ENCODE assay signal across 21 mouse cellular contexts in genomic region chr6:95546189-95546832, GRCm38 (mm10).
A peak's percentile ranks its signal among the peaks of the same experiment; 100 is the strongest.
DNase-seq lines count a peak whose midpoint lies in the region; ATAC-seq lines count a peak whose summit lies in the region.
"Had no signal": no experiment of that assay in that cellular context is flagged by ENCODE, and none has a peak within 500 bp of the region (broad histone marks: within the 10 kb centered on the region; RNA-seq: fewer than 3 reads in every experiment).

No protein-coding gene starts in this region.

- H3K9me3 ChIP-seq in kidney, embryonic 16.5 days (ENCODE audit: low read length), result no peaks in the 10 kb centered on the region
- no peaks in the 10 kb centered on the region for H3K9me3 ChIP-seq in kidney, embryonic 15.5 days (replicated peaks)
- H3K9me3 ChIP-seq in midbrain, embryonic 12.5 days, result no peaks in the 10 kb centered on the region
- H3K9me3 ChIP-seq in midbrain, embryonic 15.5 days, result no peaks in the 10 kb centered on the region
- H3K9me3 ChIP-seq in forebrain, embryonic 15.5 days, result no peaks in the 10 kb centered on the region
- H3K9me3 ChIP-seq in hindbrain, embryonic 13.5 days, result no peaks in the 10 kb centered on the region
- H3K9me3 ChIP-seq: heart, embryonic 12.5 days; limb, embryonic 12.5 days; megakaryocyte, embryonic 14.5 days; neural tube, embryonic 13.5 days had no signal

- H3K4me3 ChIP-seq in kidney, embryonic 16.5 days (ENCODE audit: low read length), result no peak overlapping the region
- no peak overlapping the region for H3K4me3 ChIP-seq in kidney, embryonic 15.5 days (replicated peaks)
- H3K4me3 ChIP-seq in midbrain, embryonic 12.5 days, result no peak overlapping the region
- no peak overlapping the region for H3K4me3 ChIP-seq in midbrain, embryonic 15.5 days
- no peak overlapping the region for H3K4me3 ChIP-seq in forebrain, embryonic 15.5 days
- H3K4me3 ChIP-seq in hindbrain, embryonic 13.5 days, result no peak overlapping the region
- H3K4me3 ChIP-seq: heart, embryonic 12.5 days; layer of hippocampus, adult 2 months; limb, embryonic 12.5 days; megakaryocyte, embryonic 14.5 days; neural tube, embryonic 13.5 days had no signal

- DNase-seq in spleen, postnatal 36 days (ENCODE audit: low spot score in 2 of 2), result no peak
- DNase-seq in thymus, adult 18-20 months, result no peak
- DNase-seq: adrenal gland, adult 8-10 months; cerebellum, adult 18-20 months; gastrocnemius, postnatal 36 days; heart, postnatal 36 days; kidney, adult 11 months; thymus, postnatal 25 days had no signal

- WGBS in kidney, embryonic 16.5 days, result 73% methylated on average over 7 of the region's 7 CpGs
- 77% methylated on average over 7 of the region's 7 CpGs for WGBS in kidney, embryonic 15.5 days
- 49% methylated on average over 7 of the region's 7 CpGs for WGBS in midbrain, embryonic 12.5 days
- WGBS in midbrain, embryonic 15.5 days, result 35% methylated on average over 7 of the region's 7 CpGs
- WGBS in forebrain, embryonic 15.5 days, result 29% methylated on average over 7 of the region's 7 CpGs
- WGBS in hindbrain, embryonic 13.5 days, result 28% methylated on average over 7 of the region's 7 CpGs

- H3K27ac ChIP-seq in kidney, embryonic 16.5 days (ENCODE audit: low read length), result 0 out of 2 replicates have a peak overlapping the region, but pooled peaks have one; percentile 12
- H3K27ac ChIP-seq in kidney, embryonic 15.5 days, result no peak overlapping the region
- no peak overlapping the region for H3K27ac ChIP-seq in midbrain, embryonic 12.5 days (replicated peaks)
- H3K27ac ChIP-seq in midbrain, embryonic 15.5 days, result no peak overlapping the region
- H3K27ac ChIP-seq in forebrain, embryonic 15.5 days (replicated peaks), result 0 out of 2 replicates have a peak overlapping the region, but pooled peaks have one; percentile 18
- H3K27ac ChIP-seq in hindbrain, embryonic 13.5 days, result no peak overlapping the region
- H3K27ac ChIP-seq: layer of hippocampus, adult 2 months; limb, embryonic 12.5 days; liver, embryonic 14.5 days; neural tube, embryonic 13.5 days had no signal

- H3K4me1 ChIP-seq in kidney, embryonic 16.5 days (ENCODE audit: insufficient read depth, low read length), result peaks cover 11% of the 10 kb centered on the region
- peaks cover 11% of the 10 kb centered on the region; the same call in 1 of the 2 replicates for H3K4me1 ChIP-seq in kidney, embryonic 15.5 days
- peaks cover 13% of the 10 kb centered on the region for H3K4me1 ChIP-seq in midbrain, embryonic 12.5 days
- H3K4me1 ChIP-seq in midbrain, embryonic 15.5 days, result peaks cover 3% of the 10 kb centered on the region; the same call in 1 of the 2 replicates
- H3K4me1 ChIP-seq in forebrain, embryonic 15.5 days, result peaks cover 8% of the 10 kb centered on the region; the same call in 1 of the 2 replicates
- peaks cover 23% of the 10 kb centered on the region for H3K4me1 ChIP-seq in hindbrain, embryonic 13.5 days (replicated peaks)
- H3K4me1 ChIP-seq: limb, embryonic 12.5 days had no signal

- 0 out of 2 replicates have a peak, but pooled peaks cover 3% of the 10 kb centered on the region for H3K36me3 ChIP-seq in kidney, embryonic 16.5 days (ENCODE audit: insufficient read depth, low read length)
- peaks cover 6% of the 10 kb centered on the region; the same call in 1 of the 2 replicates for H3K36me3 ChIP-seq in kidney, embryonic 15.5 days
- no peaks in the 10 kb centered on the region for H3K36me3 ChIP-seq in midbrain, embryonic 12.5 days
- no peaks in the 10 kb centered on the region for H3K36me3 ChIP-seq in midbrain, embryonic 15.5 days (replicated peaks)
- H3K36me3 ChIP-seq in forebrain, embryonic 15.5 days, result no peaks in the 10 kb centered on the region
- no peaks in the 10 kb centered on the region for H3K36me3 ChIP-seq in hindbrain, embryonic 13.5 days
- H3K36me3 ChIP-seq: limb, embryonic 12.5 days; neural tube, embryonic 13.5 days had no signal

- no peak overlapping the region for H3K4me2 ChIP-seq in kidney, embryonic 16.5 days (replicated peaks; ENCODE audit: low read depth, low read length)
- no peak overlapping the region for H3K4me2 ChIP-seq in kidney, embryonic 15.5 days
- H3K4me2 ChIP-seq in midbrain, embryonic 12.5 days (replicated peaks), result no peak overlapping the region
- H3K4me2 ChIP-seq in midbrain, embryonic 15.5 days, result no peak overlapping the region
- no peak overlapping the region for H3K4me2 ChIP-seq in forebrain, embryonic 15.5 days (replicated peaks)
- H3K4me2 ChIP-seq in hindbrain, embryonic 13.5 days, result no peak overlapping the region
- H3K4me2 ChIP-seq: heart, embryonic 12.5 days; limb, embryonic 12.5 days; neural tube, embryonic 13.5 days had no signal

- no peaks in the 10 kb centered on the region for H3K27me3 ChIP-seq in kidney, embryonic 16.5 days (ENCODE audit: insufficient read depth, low read length)
- H3K27me3 ChIP-seq in kidney, embryonic 15.5 days, result no peaks in the 10 kb centered on the region
- peaks cover 29% of the 10 kb centered on the region for H3K27me3 ChIP-seq in midbrain, embryonic 12.5 days
- peaks cover 7% of the 10 kb centered on the region; the same call in 1 of the 2 replicates for H3K27me3 ChIP-seq in midbrain, embryonic 15.5 days (replicated peaks)
- H3K27me3 ChIP-seq in forebrain, embryonic 15.5 days, result no peaks in the 10 kb centered on the region
- H3K27me3 ChIP-seq in hindbrain, embryonic 13.5 days, result peaks cover 43% of the 10 kb centered on the region
- H3K27me3 ChIP-seq: heart, embryonic 12.5 days; limb, embryonic 12.5 days; megakaryocyte, embryonic 14.5 days had no signal

- ATAC-seq in kidney, embryonic 16.5 days (ENCODE audit: low FRiP score, low TSS enrichment), result no peak
- ATAC-seq in kidney, embryonic 15.5 days (replicated peaks; ENCODE audit: low FRiP score), result no peak
- peak; percentile 79 for ATAC-seq in midbrain, embryonic 12.5 days (ENCODE audit: low FRiP score, low read depth)
- ATAC-seq in midbrain, embryonic 15.5 days (replicated peaks), result no peak
- ATAC-seq in forebrain, embryonic 15.5 days (replicated peaks), result peak; percentile 73
- ATAC-seq in hindbrain, embryonic 13.5 days (ENCODE audit: low FRiP score), result peak; percentile 61; the same call in 1 of the 2 replicates
- ATAC-seq: CD4-positive, CD25-positive, alpha-beta regulatory T cell, adult 4 months had no signal

- H3K9ac ChIP-seq in kidney, embryonic 16.5 days (replicated peaks; ENCODE audit: low read length), result no peak overlapping the region
- H3K9ac ChIP-seq in kidney, embryonic 15.5 days, result no peak overlapping the region
- H3K9ac ChIP-seq in midbrain, embryonic 12.5 days (replicated peaks), result no peak overlapping the region
- H3K9ac ChIP-seq in midbrain, embryonic 15.5 days, result no peak overlapping the region
- H3K9ac ChIP-seq in forebrain, embryonic 15.5 days (replicated peaks), result no peak overlapping the region
- H3K9ac ChIP-seq in hindbrain, embryonic 13.5 days, result no peak overlapping the region
- H3K9ac ChIP-seq: heart, embryonic 12.5 days; limb, embryonic 12.5 days; liver, embryonic 14.5 days; neural tube, embryonic 13.5 days had no signal

Comparison
In these comparisons a context has a peak if more than half of its experiments do, and no peak if none do; other contexts are left out.
1. ATAC-seq: peak in midbrain, embryonic 12.5 days (single experiment), forebrain, embryonic 15.5 days (single experiment) and hindbrain, embryonic 13.5 days (single experiment); none in kidney, embryonic 16.5 days (single experiment), kidney, embryonic 15.5 days (single experiment) and midbrain, embryonic 15.5 days (single experiment).
2. H3K27ac ChIP-seq: peak in kidney, embryonic 16.5 days (single experiment) and forebrain, embryonic 15.5 days (single experiment); none in kidney, embryonic 15.5 days (single experiment), midbrain, embryonic 12.5 days (single experiment), midbrain, embryonic 15.5 days (single experiment) and hindbrain, embryonic 13.5 days (single experiment).